Mouse (Mus musculus) urinary bladder, postnatal 36 days (tissue): ENCODE measurements at regions not wholly inside any gene's neighbourhood (a gene's known extent, or its start where the extent isn't known, plus 50 kb on each side); places are given as distances from the start of the nearest gene placed in this dataset.
"Not testable (repeated sequence)": the region's sequence is repeated elsewhere in the genome, so short reads cannot be mapped to it uniquely, and the experiment has no call there.

ENCODE experiments used
- DNase-seq, 2 experiments: peaks; one replicate each; pipeline ENCODE4 v3.0.0; 2022; ENCODE audit warnings: low spot score in 2 of 2, mixed read lengths in 1 of 2

GRCm38 (mm10) chr6:133724627-133725026, 128.9 kb downstream of the Kap start:
- not testable (repeated sequence) for DNase-seq

GRCm38 (mm10) chr6:133706712-133707111, 146.8 kb downstream of the Kap start:
- DNase-seq, result peak; percentile 6 to 9

- DNase-seq, result no peak
Measured at GRCm38 (mm10) chr6:133701625-133702024, 151.9 kb downstream of the Kap start.
